Mouse (Mus musculus) hindbrain, embryonic 16.5 days (tissue): ENCODE measurements around the gene Alg1. TPM values are rescaled to one million over a fixed set of nuclear protein-coding genes. Genes with fewer than 3 reads are reported as not detected.

Experiments used
- ATAC-seq: fragments of 200-750 bp; cut with Nextera tagmentation; 2 replicates; pipeline ENCODE4 v1.8.0; 2017; ENCODE audit warnings: moderate TSS enrichment, moderate library complexity
- H3K27ac ChIP-seq: fragments of 300-500 bp; sonication (generic); 2 replicates; pipeline ENCODE4 v1.5.1; 2014; ENCODE audit warnings: low read depth, mild to moderate bottlenecking, control low read depth, low read length, moderate library complexity
- H3K27me3 ChIP-seq: fragments of 300-500 bp; sonication (generic); replicated peaks from 2 replicates; pipeline ENCODE4 v1.6.1; 2014; ENCODE audit warnings: low read length; ENCODE audit not compliant: control insufficient read depth, insufficient read depth
- H3K36me3 ChIP-seq: fragments of 300-500 bp; sonication (generic); 2 replicates; pipeline ENCODE4 v1.6.1; 2014; ENCODE audit warnings: mild to moderate bottlenecking, low read length, moderate library complexity, mixed read lengths; ENCODE audit not compliant: control insufficient read depth, insufficient read depth
- H3K4me1 ChIP-seq: fragments of 300-500 bp; sonication (generic); 2 replicates; pipeline ENCODE4 v1.6.1; 2014; ENCODE audit warnings: low read depth, low read length; ENCODE audit not compliant: control insufficient read depth, insufficient read depth
- H3K4me2 ChIP-seq: fragments of 300-500 bp; sonication (generic); 2 replicates; pipeline ENCODE4 v1.6.1; 2014; ENCODE audit warnings: mild to moderate bottlenecking, low read length, control low read depth, moderate library complexity
- H3K4me3 ChIP-seq: fragments of 300-500 bp; sonication (generic); 2 replicates; pipeline ENCODE4 v1.5.1; 2014; ENCODE audit warnings: mild to moderate bottlenecking, low read length, control low read depth, moderate library complexity
- H3K9ac ChIP-seq: fragments of 300-500 bp; sonication (generic); 2 replicates; pipeline ENCODE4 v1.6.1; 2014; ENCODE audit warnings: low read depth, mild to moderate bottlenecking, control low read depth, low read length, moderate library complexity
- H3K9me3 ChIP-seq: fragments of 300-500 bp; sonication (generic); 2 replicates; pipeline ENCODE4 v1.6.1; 2014; ENCODE audit warnings: mild to moderate bottlenecking, low read length, moderate library complexity; ENCODE audit not compliant: control insufficient read depth
- WGBS: fragments of 180-500 bp; shearing (Covaris S2); extraction: QIAGEN DNeasy Blood & Tissue Kit; methylation state at CpG from one replicate; pipeline ENCODE4 v1.1.7; 2014; 5-methylcytosine and 5-hydroxymethylcytosine counted together
- polyA plus RNA-seq: library from polyadenylated mRNA; unstranded; fragments of >200 nt; fragmentation: Nextera tagmentation; extraction: Ambion mirVana; gene quantifications from 2 replicates; pipeline ENCODE4 v1.2.1, GENCODE M21; 2015

The Alg1 gene
- polyA plus RNA-seq, 1 experiment from 2014 or later: 45.9 TPM

DNA sequence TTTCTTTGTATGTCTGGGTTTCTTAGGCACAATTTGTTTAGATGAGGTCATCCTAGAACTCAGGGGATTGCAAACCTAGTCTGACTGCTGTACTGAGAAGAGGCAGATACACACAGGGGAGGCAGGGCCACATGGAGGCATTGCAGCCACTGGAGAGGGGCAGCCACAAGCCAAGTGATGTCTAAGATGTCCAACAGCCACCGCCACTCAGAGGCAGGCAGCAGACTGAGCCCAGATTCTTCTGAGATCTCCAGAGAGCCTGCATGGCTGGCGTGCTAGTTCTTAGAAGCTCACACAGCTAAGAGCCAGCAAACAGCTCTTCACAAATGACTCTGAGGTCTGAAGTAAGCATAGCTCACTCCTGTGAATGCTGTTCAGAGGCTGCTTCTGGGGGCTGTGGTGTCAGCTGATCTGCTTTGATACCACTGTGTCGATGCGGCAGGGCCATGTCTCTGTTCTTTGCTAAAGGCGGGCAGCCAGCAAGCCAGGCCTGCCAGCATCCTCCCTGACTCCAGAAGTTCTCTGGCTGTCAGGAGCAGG lies 27.9 kb upstream of the Alg1 start:
- H3K9me3 ChIP-seq: no peaks in the 10 kb centered on the region
- no peaks in the 10 kb centered on the region for H3K27me3 ChIP-seq
- no peak overlapping the region for H3K4me2 ChIP-seq
- H3K27ac ChIP-seq: no peak overlapping the region
- H3K9ac ChIP-seq: no peak overlapping the region
- H3K36me3 ChIP-seq: 0 out of 2 replicates have a peak, but pooled peaks cover 2% of the 10 kb centered on the region
- WGBS: 88% methylated on average over 5 of the region's 5 CpGs
- no peak for ATAC-seq
- H3K4me1 ChIP-seq: peaks cover 2% of the 10 kb centered on the region
- H3K4me3 ChIP-seq: no peak overlapping the region

DNA sequence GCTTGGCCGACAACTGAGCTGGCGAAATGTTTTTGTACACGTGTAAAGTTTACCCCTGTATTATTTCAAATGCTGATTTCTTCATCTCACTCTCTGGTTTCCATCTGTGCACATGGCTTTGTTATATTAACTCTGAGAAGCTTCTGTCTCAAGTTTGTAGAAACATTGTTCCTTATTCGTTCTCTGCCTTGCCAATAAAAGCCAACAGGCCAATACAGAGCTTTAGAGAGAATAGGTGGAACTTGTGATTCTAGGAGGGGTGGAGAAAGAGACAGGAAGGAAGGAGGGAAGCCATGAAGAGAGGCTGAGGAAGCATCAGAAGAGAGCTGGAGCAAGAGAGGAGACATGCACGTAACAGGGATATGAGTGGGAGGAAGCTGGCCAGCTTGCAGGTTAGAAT lies 27.4 kb upstream of the Alg1 start:
- no peaks in the 10 kb centered on the region for H3K27me3 ChIP-seq
- no peak overlapping the region for H3K4me2 ChIP-seq
- peaks cover 2% of the 10 kb centered on the region for H3K4me1 ChIP-seq
- 76% methylated on average over 5 of the region's 5 CpGs for WGBS
- H3K27ac ChIP-seq: no peak overlapping the region
- ATAC-seq: no peak
- H3K36me3 ChIP-seq: no peaks in the 10 kb centered on the region
- H3K9ac ChIP-seq: no peak overlapping the region
- H3K9me3 ChIP-seq: no peaks in the 10 kb centered on the region
- H3K4me3 ChIP-seq: no peak overlapping the region

DNA sequence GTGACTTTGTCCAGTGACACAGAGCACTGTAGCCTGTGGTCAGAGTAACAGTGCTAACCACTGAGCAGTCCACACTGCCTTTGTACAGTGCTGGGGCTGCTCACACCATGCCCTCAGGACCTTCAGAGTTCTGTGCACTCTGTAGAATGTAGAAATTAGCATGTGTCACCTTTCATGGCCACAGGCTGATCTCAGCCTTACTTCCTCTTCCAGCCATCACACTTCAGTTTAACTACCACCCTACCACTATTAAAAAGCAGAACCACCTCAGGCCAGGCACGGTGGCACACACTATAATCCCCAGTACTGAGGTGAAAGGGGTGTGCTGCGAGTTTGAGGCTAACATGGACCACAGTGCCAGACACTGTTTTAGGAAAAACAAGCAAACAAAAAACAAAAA lies 23.1 kb upstream of the Alg1 start:
- no peak overlapping the region for H3K27ac ChIP-seq
- no peaks in the 10 kb centered on the region; the same call in 1 of the 2 replicates for H3K27me3 ChIP-seq
- no peak overlapping the region for H3K4me2 ChIP-seq
- no peaks in the 10 kb centered on the region for H3K36me3 ChIP-seq
- H3K4me1 ChIP-seq: no peaks in the 10 kb centered on the region
- H3K4me3 ChIP-seq: no peak overlapping the region
- no peak overlapping the region for H3K9ac ChIP-seq
- WGBS: 77% methylated on average over 2 of the region's 2 CpGs
- H3K9me3 ChIP-seq: no peaks in the 10 kb centered on the region
- no peak for ATAC-seq

DNA sequence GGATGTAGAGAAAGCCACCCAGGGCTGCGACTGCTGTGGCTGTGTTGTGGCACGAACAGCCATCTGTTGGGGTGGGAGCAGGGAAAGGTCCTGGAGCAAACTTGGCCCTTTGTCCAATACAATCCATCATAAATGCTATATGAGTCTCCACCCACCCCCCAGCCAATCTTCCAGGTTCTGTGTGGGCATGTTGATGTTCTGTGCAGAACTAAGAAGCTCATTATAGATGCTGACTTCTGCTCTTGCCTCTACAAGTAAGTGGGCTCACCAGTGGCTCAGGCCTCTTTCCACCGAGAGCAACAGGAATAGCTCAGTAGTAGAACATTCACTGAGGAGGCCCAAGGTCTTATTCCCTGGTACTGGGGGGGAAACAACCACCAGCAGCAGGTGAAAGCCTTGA lies 21.3 kb upstream of the Alg1 start:
- H3K36me3 ChIP-seq: no peaks in the 10 kb centered on the region
- 79% methylated on average over 3 of the region's 3 CpGs for WGBS
- ATAC-seq: no peak
- no peak overlapping the region for H3K4me2 ChIP-seq
- no peak overlapping the region for H3K4me3 ChIP-seq
- H3K27me3 ChIP-seq: no peaks in the 10 kb centered on the region; the same call in 1 of the 2 replicates
- no peak overlapping the region for H3K9ac ChIP-seq
- H3K9me3 ChIP-seq: no peaks in the 10 kb centered on the region
- no peaks in the 10 kb centered on the region for H3K4me1 ChIP-seq
- H3K27ac ChIP-seq: no peak overlapping the region

DNA sequence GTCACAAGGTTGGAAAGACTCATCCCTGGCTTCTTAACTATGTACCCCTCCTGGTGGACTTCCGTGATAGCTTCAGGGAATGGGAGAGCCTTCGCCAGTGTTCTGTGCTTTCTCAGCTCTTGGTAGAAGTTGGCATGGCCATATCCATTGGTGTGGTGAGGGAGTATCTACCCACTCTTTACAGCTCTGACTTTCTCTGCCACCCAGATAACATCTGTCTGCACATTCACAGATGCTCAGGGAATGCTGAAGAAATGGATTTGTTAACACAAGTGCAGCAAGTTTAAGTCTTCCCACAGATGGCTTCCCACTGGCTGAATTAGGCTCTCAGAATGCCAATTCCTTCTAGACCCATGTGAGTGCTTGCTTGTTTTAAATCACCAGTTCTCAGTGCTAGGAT lies 19.3 kb upstream of the Alg1 start:
- H3K9ac ChIP-seq: no peak overlapping the region
- 86% methylated on average over 2 of the region's 2 CpGs for WGBS
- H3K27me3 ChIP-seq: no peaks in the 10 kb centered on the region; the same call in none of the 2 replicates
- H3K36me3 ChIP-seq: no peaks in the 10 kb centered on the region
- H3K4me3 ChIP-seq: no peak overlapping the region
- H3K4me1 ChIP-seq: no peaks in the 10 kb centered on the region
- H3K4me2 ChIP-seq: no peak overlapping the region
- no peak for ATAC-seq
- H3K27ac ChIP-seq: no peak overlapping the region
- H3K9me3 ChIP-seq: no peaks in the 10 kb centered on the region

DNA sequence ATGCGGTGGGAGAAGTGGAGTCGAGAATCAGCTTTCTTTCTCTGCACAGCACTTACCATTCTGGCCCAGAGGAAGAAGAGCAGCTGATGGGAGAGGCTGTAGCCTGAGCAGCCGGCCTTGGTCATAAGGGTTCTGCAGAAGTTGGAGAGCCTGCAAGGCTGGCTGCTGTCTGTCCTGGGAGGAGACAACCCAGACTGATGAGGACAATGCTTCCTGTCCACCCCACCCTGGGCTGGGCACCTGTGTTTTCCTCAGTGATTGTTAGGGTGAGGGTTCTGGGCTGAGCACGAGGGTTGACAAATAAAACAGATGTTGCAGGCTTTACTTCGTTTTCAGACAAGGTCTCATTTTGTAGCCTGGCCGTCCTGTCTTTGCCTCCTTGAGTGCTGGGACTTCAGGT lies 16.7 kb upstream of the Alg1 start:
- no peak for ATAC-seq
- no peak overlapping the region for H3K4me3 ChIP-seq
- H3K27ac ChIP-seq: no peak overlapping the region
- no peaks in the 10 kb centered on the region for H3K36me3 ChIP-seq
- no peak overlapping the region for H3K9ac ChIP-seq
- no peak overlapping the region for H3K4me2 ChIP-seq
- 55% methylated on average over 6 of the region's 6 CpGs for WGBS
- no peaks in the 10 kb centered on the region for H3K4me1 ChIP-seq
- H3K9me3 ChIP-seq: no peaks in the 10 kb centered on the region
- no peaks in the 10 kb centered on the region; the same call in 1 of the 2 replicates for H3K27me3 ChIP-seq

DNA sequence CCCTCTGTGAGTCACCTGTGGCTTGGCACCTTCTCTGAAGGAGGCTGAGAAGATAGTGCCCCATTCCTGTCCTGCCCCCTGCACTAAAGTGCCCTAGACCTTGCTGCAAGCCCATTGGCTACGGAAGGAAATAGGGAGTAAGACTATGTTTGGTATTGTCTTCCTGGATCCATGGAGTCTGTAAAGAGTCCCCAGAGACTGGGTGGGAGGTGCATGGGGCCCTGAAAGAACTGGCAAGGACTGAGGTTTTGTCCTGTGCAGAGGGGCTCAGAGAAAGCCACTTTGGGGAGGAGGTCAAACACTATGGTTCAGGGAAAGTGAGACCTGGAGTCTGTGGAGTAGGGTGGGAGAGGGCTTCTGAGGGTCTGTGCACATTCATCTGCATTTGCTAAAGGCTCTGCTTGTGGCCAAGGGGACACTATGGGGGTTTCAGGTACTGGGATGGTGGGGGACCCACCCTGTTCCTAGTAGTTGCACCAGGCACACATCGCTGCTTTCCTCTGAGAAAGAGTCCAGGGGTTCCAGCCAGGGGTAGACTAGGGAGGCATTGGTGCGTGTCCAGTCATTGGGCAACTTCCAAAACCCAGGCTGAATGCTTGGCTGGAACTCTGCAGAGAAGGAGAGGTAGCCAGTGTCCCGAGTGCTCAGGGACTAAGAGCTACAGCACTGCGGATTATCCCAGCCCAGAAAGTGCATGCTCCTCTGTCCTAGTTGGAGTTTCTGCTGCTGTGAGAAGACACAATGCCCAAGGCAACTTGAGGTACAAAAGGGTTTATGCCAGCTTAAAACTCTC lies 15.9 kb upstream of the Alg1 start:
- no peak for ATAC-seq
- 70% methylated on average over 5 of the region's 5 CpGs for WGBS

DNA sequence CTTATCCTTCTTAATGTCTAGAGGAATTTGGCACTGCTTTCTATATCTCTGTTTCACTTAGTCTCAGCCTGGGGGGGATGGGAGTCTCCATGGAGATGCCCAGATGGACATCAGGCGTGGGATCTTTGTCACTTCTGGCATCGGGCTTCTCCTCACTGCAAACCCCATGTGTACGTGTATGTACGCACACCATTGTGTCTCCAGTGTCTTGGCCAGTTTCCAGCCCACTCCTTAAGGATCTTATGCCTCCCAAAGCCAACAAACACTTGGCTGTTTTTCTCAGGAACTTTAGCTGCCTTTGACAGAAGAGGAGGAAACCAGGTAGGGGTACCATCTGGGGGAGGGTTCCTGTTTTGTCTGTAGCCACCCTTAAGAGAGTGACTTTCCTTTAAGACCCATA lies 12.0 kb upstream of the Alg1 start:
- no peak for ATAC-seq
- Histone ChIP-seq H3K27me3 (no peaks in the 10 kb centered on the region; the same call in 1 of the 2 replicates), H3K36me3 (no peaks in the 10 kb centered on the region), H3K4me2 (no peak overlapping the region), H3K4me1 (no peaks in the 10 kb centered on the region), H3K4me3 (no peak overlapping the region), H3K27ac (no peak overlapping the region), H3K9me3 (no peaks in the 10 kb centered on the region), H3K9ac (no peak overlapping the region)
- WGBS: 38% methylated on average over 4 of the region's 4 CpGs

More for the DNA sequence above, 15.9 kb upstream of the Alg1 start:
- Histone ChIP-seq H3K36me3 (no peaks in the 10 kb centered on the region), H3K27me3 (no peaks in the 10 kb centered on the region; the same call in 1 of the 2 replicates), H3K9ac (no peak overlapping the region), H3K4me2 (no peak overlapping the region), H3K4me3 (no peak overlapping the region), H3K27ac (no peak overlapping the region), H3K4me1 (no peaks in the 10 kb centered on the region), H3K9me3 (no peaks in the 10 kb centered on the region)

DNA sequence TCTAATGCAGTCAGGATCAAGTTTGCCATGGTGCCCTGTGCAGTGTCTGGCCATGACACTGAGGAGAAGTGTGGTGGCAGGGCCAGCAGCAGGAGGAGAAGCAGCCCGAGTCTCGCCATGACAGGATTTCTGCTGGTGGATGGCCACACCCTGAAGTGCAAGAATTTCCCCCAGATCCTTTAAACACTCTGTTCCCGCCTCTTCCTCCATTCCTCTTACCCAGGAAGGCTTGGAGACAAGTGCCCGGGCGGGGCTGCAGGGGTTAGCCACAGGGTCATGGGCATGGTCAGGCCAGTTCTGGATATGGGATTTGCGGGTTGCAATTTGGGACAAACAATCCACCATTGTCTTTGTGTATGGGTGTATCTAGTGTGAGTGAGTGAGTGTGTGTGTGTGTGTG lies 11.3 kb upstream of the Alg1 start, which contains the start of gene AU021092:
Gene AU021092, minus strand, starts transcription at position 160 of the 400 bp plus-strand sequence.
- Histone ChIP-seq H3K27ac (peak within 1 kb of the TSS; percentile 49; the same call in 1 of the 2 replicates), H3K36me3 (no peaks in the 10 kb centered on the region), H3K4me1 (no peaks in the 10 kb centered on the region), H3K4me3 (no peak within 1 kb of the TSS), H3K9me3 (no peaks in the 10 kb centered on the region), H3K27me3 (no peaks in the 10 kb centered on the region; the same call in 1 of the 2 replicates), H3K9ac (peak within 1 kb of the TSS; percentile 6; the same call in 1 of the 2 replicates), H3K4me2 (no peak within 1 kb of the TSS)
- no peak for ATAC-seq
- WGBS: 82% methylated on average over 6 of the region's 6 CpGs
